Mouse (Mus musculus) T-cell, adult 66 days (primary cell): ENCODE data around the gene Ccl24. TPM values are rescaled to one million over a fixed set of nuclear protein-coding genes. Genes with fewer than 3 reads are reported as not detected.

Experiments used
- total RNA-seq, 2 experiments: library from RNA; stranded (reverse); gene quantifications; 3 replicates in 1 of 2; 4 replicates in 1 of 2; pipeline ENCODE4 v1.2.4; 2023

Ccl24 gene
- under 1 TPM in 1 of 2 experiments, not detected in 1; 0.58 TPM for total RNA-seq

GRCm38 (mm10) chr5:135573006-135573405, at the start of gene Ccl24:
Ccl24 (minus strand) TSS chr5:135573049.

GRCm38 (mm10) chr5:135563469-135563868, 9.4 kb downstream of the Ccl24 start, which contains the start of gene Ccl26:
Ccl26 (minus strand) TSS chr5:135563569.

GRCm38 (mm10) chr5:135544865-135545797, 27.7 kb downstream of the Ccl24 start, which contains the start of gene Hip1:
Hip1 (minus strand) TSS chr5:135545120.

Other genes starting within 250 kb of the Ccl24 start
- not detected for gene Fkbp6, start 223.0 kb downstream of the Ccl24 start, total RNA-seq
- gene Trim50, start 219.8 kb downstream of the Ccl24 start, total RNA-seq, result not detected
- gene Nsun5, start 203.1 kb downstream of the Ccl24 start, total RNA-seq, result 10 to 100 TPM; 40.3 to 51.7 TPM
- 10 to 100 TPM; 50.8 to 54.9 TPM for gene Pom121, start 178.5 kb downstream of the Ccl24 start, total RNA-seq
- gene Hip1, start 27.9 kb downstream of the Ccl24 start, total RNA-seq, result 1 to 10 TPM; 4.8 to 8.6 TPM
- not detected for gene Ccl26, start 9.5 kb downstream of the Ccl24 start, total RNA-seq
- gene Rhbdd2, start 59.6 kb upstream of the Ccl24 start, total RNA-seq, result 10 to 100 TPM; 26.3 to 29.5 TPM
- gene Por, start 97.0 kb upstream of the Ccl24 start, total RNA-seq, result 10 to 100 TPM; 56.4 to 62.2 TPM
- 10 to 100 TPM; 17.4 to 19.7 TPM for gene Tmem120a, start 171.4 kb upstream of the Ccl24 start, total RNA-seq
- under 1 TPM in 1 of 2 experiments, not detected in 1; 0.58 TPM for gene Styxl1, start 205.3 kb upstream of the Ccl24 start, total RNA-seq
- 100 to 1,000 TPM; 185 to 193 TPM for gene Mdh2, start 205.4 kb upstream of the Ccl24 start, total RNA-seq
- not detected for gene Srrm3, start 233.8 kb upstream of the Ccl24 start, total RNA-seq